Mouse (Mus musculus): ENCODE measurements around the gene Rangrf. TPM values are rescaled to one million over a fixed set of nuclear protein-coding genes. Genes with fewer than 3 reads are reported as not detected.
"Not testable (repeated sequence)": the region's sequence is repeated elsewhere in the genome, so short reads cannot be mapped to it uniquely, and the experiment has no call there.

Gene Rangrf
- polyA plus RNA-seq, 1 experiment from 2014 or later = 43.5 TPM

DNA sequence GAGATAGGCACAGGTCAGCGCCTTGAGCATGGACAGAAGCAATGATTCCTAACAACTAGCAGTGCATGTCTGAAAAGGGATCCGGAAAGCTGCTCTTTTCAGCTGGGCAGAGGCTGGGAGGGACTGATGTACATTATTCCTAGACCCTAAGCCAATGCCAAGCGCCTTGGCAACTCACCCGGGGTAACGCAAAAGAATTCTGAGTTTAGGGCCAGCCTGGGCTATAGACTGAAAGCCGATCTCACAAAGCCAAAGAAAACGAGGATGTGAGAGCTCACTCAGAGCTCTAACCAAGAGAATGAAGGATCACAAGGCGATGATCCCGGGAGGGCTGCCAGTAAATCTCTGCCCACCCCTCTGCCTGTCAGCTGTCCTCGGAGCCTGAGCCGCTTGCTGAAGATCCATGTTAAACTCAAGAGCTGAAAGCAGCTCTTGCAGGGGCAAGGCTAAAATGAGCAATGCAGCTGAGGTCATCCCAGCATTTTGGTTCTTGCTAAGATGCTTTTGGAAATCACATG is 12.4 kb upstream of the Rangrf start:
- no peak overlapping the region for H3K9ac ChIP-seq (ENCODE audit: low read length)
- H3K4me3 ChIP-seq (ENCODE audit: low read depth, low read length) = no peak overlapping the region
- H3K27ac ChIP-seq (ENCODE audit: low read depth, low read length) = no peak overlapping the region
- ATAC-seq (no peak), DNase-seq (ENCODE audit: low spot score) (no peak)
- 89% methylated on average over 11 of the region's 11 CpGs for WGBS
- H3K27me3 ChIP-seq (replicated peaks; ENCODE audit: control insufficient read depth, insufficient read depth, low read length) = no peaks in the 10 kb centered on the region
- H3K4me1 ChIP-seq (ENCODE audit: control insufficient read depth, insufficient read depth, low read length) = no peaks in the 10 kb centered on the region
- peaks cover 61% of the 10 kb centered on the region for H3K36me3 ChIP-seq (ENCODE audit: control insufficient read depth, insufficient read depth, low read length)
- H3K4me2 ChIP-seq (ENCODE audit: low read length) = no peak overlapping the region
- H3K9me3 ChIP-seq (replicated peaks; ENCODE audit: control insufficient read depth, low read length) = no peaks in the 10 kb centered on the region

DNA sequence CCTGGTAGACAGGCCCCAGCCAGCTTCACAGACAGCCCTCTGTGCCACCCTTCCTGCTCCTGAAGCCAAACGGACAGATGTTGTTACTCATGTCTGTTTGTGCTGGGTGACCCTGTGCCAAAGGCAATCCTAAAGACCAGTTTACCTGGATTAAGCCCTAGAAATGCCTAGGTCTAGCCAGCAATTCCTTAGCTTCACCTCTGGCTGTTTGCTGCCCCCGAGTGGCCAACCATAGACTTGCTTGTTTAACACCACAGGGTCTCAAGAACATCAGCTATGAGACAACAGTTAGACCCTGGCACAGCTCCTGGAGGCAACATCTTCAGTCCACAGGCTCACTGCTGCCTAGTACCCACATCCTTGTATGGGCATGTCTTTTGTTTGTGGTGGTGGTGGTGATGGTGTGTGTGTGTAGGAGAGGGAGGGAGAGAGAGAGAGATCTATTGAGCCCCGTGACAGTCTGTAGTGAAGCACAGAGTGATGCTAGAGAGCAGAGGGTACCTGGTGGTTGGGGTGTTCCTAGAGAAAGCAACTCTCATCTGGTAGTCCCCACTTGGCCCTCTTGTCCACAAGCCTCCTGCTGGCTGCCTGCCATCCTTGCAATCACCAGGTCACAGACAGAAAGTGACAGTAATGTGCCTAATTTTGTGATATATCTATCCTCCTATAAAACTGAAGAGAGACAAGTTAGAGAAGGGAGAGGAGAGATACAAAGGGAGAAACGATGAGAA is 7.8 kb upstream of the Rangrf start:
- Histone ChIP-seq H3K27me3 (replicated peaks; ENCODE audit: control insufficient read depth, insufficient read depth, low read length) (no peaks in the 10 kb centered on the region), H3K4me1 (ENCODE audit: control insufficient read depth, insufficient read depth, low read length) (no peaks in the 10 kb centered on the region), H3K9ac (ENCODE audit: low read length) (no peak overlapping the region), H3K4me2 (ENCODE audit: low read length) (no peak overlapping the region), H3K4me3 (ENCODE audit: low read depth, low read length) (no peak overlapping the region), H3K36me3 (ENCODE audit: control insufficient read depth, insufficient read depth, low read length) (peaks cover 16% of the 10 kb centered on the region), H3K9me3 (replicated peaks; ENCODE audit: control insufficient read depth, low read length) (no peaks in the 10 kb centered on the region), H3K27ac (ENCODE audit: low read depth, low read length) (no peak overlapping the region)
- 28% methylated on average over 4 of the region's 4 CpGs for WGBS
- ATAC-seq = no peak
- DNase-seq (ENCODE audit: low spot score) = peak; percentile 85

DNA sequence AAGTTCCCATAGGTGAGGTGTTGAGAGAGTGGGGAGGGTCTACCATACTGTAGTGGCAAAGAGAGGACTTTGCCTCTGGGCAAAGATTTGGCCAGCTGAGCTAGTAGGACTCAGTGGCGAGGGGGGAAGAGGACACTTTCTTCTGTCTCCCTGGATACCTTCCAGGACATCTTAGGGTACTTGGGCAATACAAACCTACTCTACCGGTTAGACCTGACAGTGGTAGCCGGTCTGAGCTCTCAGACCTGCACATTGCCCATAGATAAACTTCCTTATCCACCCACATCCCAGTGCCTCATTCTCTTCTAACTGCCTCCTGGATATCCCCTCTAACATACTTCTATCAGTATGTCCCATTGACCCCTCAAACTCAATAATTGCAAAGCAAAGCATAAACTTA is 5.9 kb upstream of the Rangrf start:
- H3K4me3 ChIP-seq (ENCODE audit: low read depth, low read length) = no peak overlapping the region
- peaks cover 6% of the 10 kb centered on the region for H3K36me3 ChIP-seq (ENCODE audit: control insufficient read depth, insufficient read depth, low read length)
- ATAC-seq (no peak), DNase-seq (ENCODE audit: low spot score) (no peak)
- H3K27ac ChIP-seq (ENCODE audit: low read depth, low read length) = no peak overlapping the region
- no peaks in the 10 kb centered on the region for H3K27me3 ChIP-seq (replicated peaks; ENCODE audit: control insufficient read depth, insufficient read depth, low read length)
- no peak overlapping the region for H3K4me2 ChIP-seq (ENCODE audit: low read length)
- no peaks in the 10 kb centered on the region for H3K9me3 ChIP-seq (replicated peaks; ENCODE audit: control insufficient read depth, low read length)
- WGBS = 74% methylated on average over 3 of the region's 3 CpGs
- H3K4me1 ChIP-seq (ENCODE audit: control insufficient read depth, insufficient read depth, low read length) = no peaks in the 10 kb centered on the region
- no peak overlapping the region for H3K9ac ChIP-seq (ENCODE audit: low read length)

DNA sequence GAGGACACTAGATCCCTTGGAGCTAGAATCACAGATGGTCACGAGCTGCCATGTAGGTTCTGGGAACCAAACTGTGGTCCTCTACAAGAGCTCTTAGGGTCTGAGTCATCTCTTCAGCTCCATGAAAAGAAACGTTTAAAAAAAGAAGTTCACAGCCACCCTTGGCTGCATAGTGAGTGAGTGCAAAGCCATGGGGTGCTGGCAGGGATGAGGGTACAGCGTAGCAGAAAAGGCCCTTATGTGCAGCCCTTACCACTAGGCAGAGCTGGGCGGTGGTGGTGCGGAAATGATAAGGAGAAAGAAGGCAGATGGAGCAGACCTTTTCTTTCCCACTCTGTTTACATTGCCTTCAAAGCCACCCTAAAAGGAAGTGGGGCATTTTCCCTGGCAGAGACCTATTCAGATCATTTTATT is 4.3 kb upstream of the Rangrf start:
- no peak for ATAC-seq
- H3K4me1 ChIP-seq (ENCODE audit: control insufficient read depth, insufficient read depth, low read length) = no peaks in the 10 kb centered on the region
- H3K9me3 ChIP-seq (replicated peaks; ENCODE audit: control insufficient read depth, low read length) = no peaks in the 10 kb centered on the region
- no peaks in the 10 kb centered on the region for H3K36me3 ChIP-seq (ENCODE audit: control insufficient read depth, insufficient read depth, low read length)
- H3K4me3 ChIP-seq (ENCODE audit: low read depth, low read length) = no peak overlapping the region
- H3K27ac ChIP-seq (ENCODE audit: low read depth, low read length) = no peak overlapping the region
- H3K9ac ChIP-seq (ENCODE audit: low read length) = no peak overlapping the region
- no peak for DNase-seq (ENCODE audit: low spot score)
- H3K4me2 ChIP-seq (ENCODE audit: low read length) = no peak overlapping the region
- WGBS = 70% methylated on average over 5 of the region's 5 CpGs
- no peaks in the 10 kb centered on the region for H3K27me3 ChIP-seq (replicated peaks; ENCODE audit: control insufficient read depth, insufficient read depth, low read length)

DNA sequence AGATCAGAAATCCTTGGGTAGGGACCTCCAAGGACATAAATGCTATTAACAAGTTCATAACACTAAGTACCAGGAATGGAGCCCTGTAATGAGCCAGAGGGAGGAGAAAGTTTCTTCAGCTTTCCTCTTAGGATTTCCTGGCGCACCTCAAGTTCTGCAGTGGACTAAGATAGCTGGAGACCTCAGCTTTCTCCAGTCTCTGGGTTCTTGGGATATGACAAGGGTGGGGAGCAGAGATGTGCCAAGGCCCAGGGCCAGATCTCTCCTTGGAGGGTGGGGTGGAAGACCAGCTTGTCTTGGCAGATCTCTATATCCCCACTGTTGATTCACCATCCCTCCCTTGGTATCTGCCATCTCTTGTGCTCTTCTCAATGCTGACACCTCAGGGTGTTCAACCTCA is 616 bp upstream of the Rangrf start:
- WGBS = 86% methylated on average over 1 of the region's 1 CpGs
- DNase-seq (ENCODE audit: low spot score) = no peak

DNA sequence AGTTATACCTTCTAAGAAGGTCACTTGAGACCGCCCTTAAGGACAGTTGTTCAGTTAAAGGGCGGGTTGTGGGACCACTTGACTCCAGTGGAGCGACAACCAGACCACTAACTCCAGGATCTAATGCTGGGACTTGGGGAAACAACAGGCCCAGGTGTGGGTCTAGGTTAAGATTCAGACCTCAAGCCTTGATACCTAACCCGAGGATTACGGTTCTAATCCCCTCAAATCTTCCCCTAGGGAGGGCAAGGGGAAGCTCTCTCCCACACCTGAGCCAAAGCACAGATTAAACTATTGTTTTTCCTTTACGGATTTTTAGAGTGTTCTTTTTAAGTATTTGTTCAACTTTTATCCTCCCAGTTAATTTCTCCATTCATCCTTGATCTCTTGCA is 930 bp downstream of the Rangrf start:
- Histone ChIP-seq H3K36me3 (ENCODE audit: control insufficient read depth, insufficient read depth, low read length) (no peaks in the 10 kb centered on the region), H3K4me3 (ENCODE audit: low read depth, low read length) (peak overlapping the region; percentile 36), H3K27ac (ENCODE audit: low read depth, low read length) (no peak overlapping the region), H3K27me3 (replicated peaks; ENCODE audit: control insufficient read depth, insufficient read depth, low read length) (no peaks in the 10 kb centered on the region), H3K9ac (ENCODE audit: low read length) (no peak overlapping the region), H3K4me2 (ENCODE audit: low read length) (peak overlapping the region; percentile 62), H3K4me1 (ENCODE audit: control insufficient read depth, insufficient read depth, low read length) (no peaks in the 10 kb centered on the region), H3K9me3 (replicated peaks; ENCODE audit: control insufficient read depth, low read length) (no peaks in the 10 kb centered on the region)
- 18% methylated on average over 6 of the region's 6 CpGs for WGBS
- DNase-seq (ENCODE audit: low spot score) (no peak), ATAC-seq (no peak)

More for the DNA sequence above, 616 bp upstream of the Rangrf start:
- Histone ChIP-seq H3K4me3 (ENCODE audit: low read depth, low read length) (no peak overlapping the region), H3K9me3 (replicated peaks; ENCODE audit: control insufficient read depth, low read length) (no peaks in the 10 kb centered on the region), H3K4me2 (ENCODE audit: low read length) (no peak overlapping the region), H3K27ac (ENCODE audit: low read depth, low read length) (no peak overlapping the region), H3K36me3 (ENCODE audit: control insufficient read depth, insufficient read depth, low read length) (no peaks in the 10 kb centered on the region), H3K4me1 (ENCODE audit: control insufficient read depth, insufficient read depth, low read length) (no peaks in the 10 kb centered on the region), H3K9ac (ENCODE audit: low read length) (no peak overlapping the region), H3K27me3 (replicated peaks; ENCODE audit: control insufficient read depth, insufficient read depth, low read length) (no peaks in the 10 kb centered on the region)
- no peak for ATAC-seq

DNA sequence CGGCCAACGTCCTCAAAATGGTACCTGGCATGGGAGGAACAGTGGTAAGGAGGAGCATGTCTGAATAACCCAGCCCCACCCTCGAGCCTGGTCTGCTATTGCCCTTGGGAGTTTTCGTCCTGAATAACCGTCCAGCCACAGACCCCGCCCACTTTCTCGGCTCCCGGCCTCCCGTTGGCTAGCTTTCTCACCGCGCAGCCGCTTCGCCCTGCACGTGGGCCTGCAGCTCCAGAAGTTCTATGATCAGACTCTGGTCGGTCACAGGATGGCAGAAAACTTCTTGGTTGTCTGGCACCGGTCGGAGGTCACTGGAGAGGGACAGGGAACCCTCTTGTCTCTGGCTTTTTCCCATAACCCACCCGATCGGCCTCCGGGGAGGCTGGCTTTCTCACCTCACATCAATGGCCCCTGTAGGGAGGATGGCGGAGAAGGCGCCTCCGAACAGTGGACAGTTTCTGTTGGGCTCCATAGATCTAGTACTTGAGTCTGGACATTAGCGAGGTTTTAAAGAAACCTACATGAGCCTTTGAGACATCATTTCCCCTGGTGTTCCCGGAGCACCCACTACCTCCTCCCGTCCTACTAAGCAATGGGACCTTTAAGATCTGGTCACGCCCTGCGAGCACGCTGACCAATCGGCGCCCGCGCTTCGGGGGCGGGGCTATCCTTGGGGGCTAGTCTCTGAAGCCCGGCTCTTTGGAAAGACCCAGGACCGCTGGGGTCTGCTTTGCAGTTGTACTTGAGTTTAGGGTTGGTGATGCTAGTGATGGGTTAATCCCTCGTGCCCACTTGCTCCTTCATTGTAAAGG is 1.5 kb downstream of the Rangrf start:
- DNase-seq (ENCODE audit: low spot score) (peak; percentile 89), ATAC-seq (peak; percentile 96)
- not testable (repeated sequence) for H3K27me3 ChIP-seq (replicated peaks; ENCODE audit: control insufficient read depth, insufficient read depth, low read length); H3K9me3 ChIP-seq (replicated peaks; ENCODE audit: control insufficient read depth, low read length); H3K36me3 ChIP-seq (ENCODE audit: control insufficient read depth, insufficient read depth, low read length); H3K4me1 ChIP-seq (ENCODE audit: control insufficient read depth, insufficient read depth, low read length); H3K27ac ChIP-seq (ENCODE audit: low read depth, low read length)
- peak overlapping the region; percentile 36 for H3K4me3 ChIP-seq (ENCODE audit: low read depth, low read length)
- peak overlapping the region; percentile 45; the same call in 1 of the 2 replicates for H3K9ac ChIP-seq (ENCODE audit: low read length)
- peak overlapping the region; percentile 62 for H3K4me2 ChIP-seq (ENCODE audit: low read length)
- WGBS = under 1% methylated on average over 37 of the region's 38 CpGs

DNA sequence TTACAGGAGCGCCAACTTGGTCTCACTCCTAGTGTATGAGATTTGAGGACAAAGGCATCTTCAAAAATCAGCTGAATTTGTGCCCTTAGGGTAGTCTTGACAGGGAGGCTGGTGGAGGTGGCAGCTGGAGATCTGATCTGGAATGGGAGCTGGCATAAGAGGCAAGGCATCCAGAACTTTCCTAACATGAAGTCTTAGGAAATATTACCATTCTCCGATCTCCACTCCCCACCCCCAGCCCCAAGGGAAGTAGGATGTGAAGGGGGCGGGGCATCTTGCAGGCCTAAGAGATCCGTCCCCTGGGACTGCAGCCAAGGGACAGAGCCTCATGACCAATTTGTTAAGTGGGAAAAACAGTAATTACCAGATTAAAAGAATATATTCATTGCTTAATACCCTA is 4.8 kb downstream of the Rangrf start:
- no peak overlapping the region for H3K27ac ChIP-seq (ENCODE audit: low read depth, low read length)
- H3K4me1 ChIP-seq (ENCODE audit: control insufficient read depth, insufficient read depth, low read length) = peaks cover 7% of the 10 kb centered on the region; the same call in 1 of the 2 replicates
- no peaks in the 10 kb centered on the region for H3K36me3 ChIP-seq (ENCODE audit: control insufficient read depth, insufficient read depth, low read length)
- H3K4me3 ChIP-seq (ENCODE audit: low read depth, low read length) = no peak overlapping the region
- DNase-seq (ENCODE audit: low spot score) (no peak), ATAC-seq (no peak)
- H3K9me3 ChIP-seq (replicated peaks; ENCODE audit: control insufficient read depth, low read length) = no peaks in the 10 kb centered on the region
- H3K27me3 ChIP-seq (replicated peaks; ENCODE audit: control insufficient read depth, insufficient read depth, low read length) = no peaks in the 10 kb centered on the region
- H3K4me2 ChIP-seq (ENCODE audit: low read length) = no peak overlapping the region
- WGBS = 67% methylated on average over 4 of the region's 4 CpGs
- no peak overlapping the region for H3K9ac ChIP-seq (ENCODE audit: low read length)

DNA sequence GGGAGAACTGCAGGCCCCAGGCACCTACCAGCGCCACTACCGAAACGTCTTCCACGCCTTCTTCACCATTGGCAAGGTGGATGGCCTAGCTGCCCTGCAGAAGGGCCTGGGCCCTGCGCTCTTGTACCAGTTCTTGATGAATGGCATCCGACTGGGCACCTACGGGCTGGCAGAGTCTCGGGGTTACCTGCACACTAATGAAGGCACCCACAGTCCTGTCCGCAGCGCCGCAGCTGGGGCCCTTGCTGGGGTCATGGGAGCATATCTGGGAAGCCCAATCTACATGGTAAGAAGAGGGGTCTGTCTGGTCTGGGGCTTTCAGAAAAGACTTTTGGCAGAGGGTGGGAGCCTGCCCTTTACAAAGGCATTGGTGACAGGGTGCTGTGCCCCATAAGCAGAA is 6.2 kb downstream of the Rangrf start:
- WGBS = 82% methylated on average over 11 of the region's 11 CpGs
- Histone ChIP-seq H3K27ac (ENCODE audit: low read depth, low read length) (no peak overlapping the region), H3K4me2 (ENCODE audit: low read length) (peak overlapping the region; percentile 92; the same call in 1 of the 2 replicates), H3K36me3 (ENCODE audit: control insufficient read depth, insufficient read depth, low read length) (no peaks in the 10 kb centered on the region), H3K27me3 (replicated peaks; ENCODE audit: control insufficient read depth, insufficient read depth, low read length) (no peaks in the 10 kb centered on the region), H3K4me3 (ENCODE audit: low read depth, low read length) (no peak overlapping the region), H3K9ac (ENCODE audit: low read length) (no peak overlapping the region), H3K9me3 (replicated peaks; ENCODE audit: control insufficient read depth, low read length) (no peaks in the 10 kb centered on the region), H3K4me1 (ENCODE audit: control insufficient read depth, insufficient read depth, low read length) (peaks cover 7% of the 10 kb centered on the region; the same call in 1 of the 2 replicates)
- DNase-seq (ENCODE audit: low spot score) = no peak
- ATAC-seq = no peak

Measured in forebrain, embryonic 14.5 days (tissue).